ENCODE assay signal across 23 mouse cellular contexts in genomic region chr1:150384138-150384537, GRCm38 (mm10). TPM values are rescaled to one million over a fixed set of nuclear protein-coding genes. Genes with fewer than 3 reads are reported as not detected.
DNase-seq lines count a peak whose midpoint lies in the region; TF ChIP-seq lines count a peak whose summit lies in the region.
"Had no signal": no experiment of that assay in that cellular context is flagged by ENCODE, and none has a peak within 500 bp of the region (broad histone marks: within the 10 kb centered on the region; RNA-seq: fewer than 3 reads in every experiment).

No protein-coding gene starts in this region.

- H3K27ac ChIP-seq in layer of hippocampus, adult 2 months, result peak overlapping the region; percentile 79
- H3K27ac ChIP-seq: embryonic facial prominence, embryonic 13.5 days; embryonic facial prominence, embryonic 15.5 days; forebrain, embryonic 10.5 days; forebrain, embryonic 12.5 days had no signal

- DNase-seq in layer of hippocampus, adult 11-12 months (ENCODE audit: low spot score), result peak; percentile 38
- DNase-seq in layer of hippocampus, postnatal 25 days (ENCODE audit: extremely low spot score in 1 of 2, low spot score in 1 of 2), result no peak
- peak in 1 of 2 experiments; percentile 41 for DNase-seq in layer of hippocampus, adult 2 months (ENCODE audit: low spot score in 2 of 2)
- DNase-seq in layer of hippocampus, postnatal 10 days (ENCODE audit: low spot score in 2 of 2), result no peak
- peak; percentile 56 for DNase-seq in brain, adult 2 months (ENCODE audit: low read depth, low spot score)
- DNase-seq in layer of hippocampus, adult 9-11 months, result peak; percentile 56
- no peak for DNase-seq in heart, postnatal 14 days
- no peak for DNase-seq in kidney, adult 11 months
- DNase-seq: adrenal gland, adult 2 months; adrenal gland, postnatal 10 days; adrenal gland, postnatal 25 days; cerebellum, adult 11 months; cerebellum, adult 18-20 months; cerebellum, adult 8-10 months; cerebellum, adult 9-11 months; cerebellum, postnatal 14 days; cerebellum, postnatal 36 days; embryo, embryonic 11 days had no signal

- TF ChIP-seq CTCF in layer of hippocampus, adult 2 months (conservative IDR thresholded peaks at IDR 0.05), result no peak

- H3K4me3 ChIP-seq in layer of hippocampus, adult 2 months, result no peak overlapping the region
- H3K4me3 ChIP-seq: embryonic facial prominence, embryonic 13.5 days; embryonic facial prominence, embryonic 15.5 days; erythroblast, embryonic 14.5 days; forebrain, embryonic 10.5 days; forebrain, embryonic 12.5 days had no signal

- intact Hi-C loops in heart, postnatal 14 days (cut with DNase I), result no loop called here

RNA-seq across cellular contexts. Expression of gene Tpr, which starts 8.5 kb away (rescaled TPM):
- 100 to 1,000 TPM; 108 to 117 TPM for total RNA-seq in layer of hippocampus, postnatal 25 days (2021)
- 100 to 1,000 TPM; 110 TPM for total RNA-seq in layer of hippocampus, adult 2 months (2021)
- total RNA-seq in layer of hippocampus, postnatal 10 days (2021), result 100 to 1,000 TPM; 119 to 124 TPM
- 100 to 1,000 TPM; 122 to 129 TPM for total RNA-seq in heart, postnatal 14 days (2021)

RNA-seq across cellular contexts. Expression of gene Odr4, which starts 8.7 kb away (rescaled TPM):
- 10 to 100 TPM; 55.4 to 60.7 TPM for total RNA-seq in layer of hippocampus, postnatal 25 days (2021)
- 10 to 100 TPM; 62.6 to 64.8 TPM for total RNA-seq in layer of hippocampus, adult 2 months (2021)
- 10 to 100 TPM; 38.6 to 44.1 TPM for total RNA-seq in layer of hippocampus, postnatal 10 days (2021)
- 10 to 100 TPM; 19.2 to 20.7 TPM for total RNA-seq in heart, postnatal 14 days (2021)

Comparison
In these comparisons a context has a peak if more than half of its experiments do, and no peak if none do; other contexts are left out.
1. DNase-seq: peak in layer of hippocampus, adult 11-12 months (single experiment), brain, adult 2 months (single experiment) and layer of hippocampus, adult 9-11 months (single experiment); none in layer of hippocampus, postnatal 25 days (0 of 2), layer of hippocampus, postnatal 10 days (0 of 2), heart, postnatal 14 days (0 of 2) and kidney, adult 11 months (single experiment).